Mouse (Mus musculus): ENCODE data around the gene Sorl1. TPM values are rescaled to one million over a fixed set of nuclear protein-coding genes. Genes with fewer than 3 reads are reported as not detected.

Sorl1 gene
- polyA plus RNA-seq, 1 experiment from 2014 or later: 4.1 TPM

- ATAC-seq (ENCODE audit: insufficient number of reproducible peaks, low FRiP score, low TSS enrichment, low read depth): no peak
- 72% methylated on average over 9 of the region's 9 CpGs for WGBS
Observed at GRCm38 (mm10) chr9:41985052-41985451, 139.0 kb downstream of the Sorl1 start.

GRCm38 (mm10) chr9:41984306-41984705 lies 139.8 kb downstream of the Sorl1 start:
- H3K27me3 ChIP-seq (ENCODE audit: control insufficient read depth, insufficient read depth, low read length): no peaks in the 10 kb centered on the region
- no peak overlapping the region for H3K4me3 ChIP-seq (ENCODE audit: low read depth, low read length)
- ATAC-seq (ENCODE audit: insufficient number of reproducible peaks, low FRiP score, low TSS enrichment, low read depth): no peak
- H3K27ac ChIP-seq (replicated peaks; ENCODE audit: low read depth, low read length): no peak overlapping the region
- WGBS: 84% methylated on average over 11 of the region's 11 CpGs
- H3K36me3 ChIP-seq (ENCODE audit: control insufficient read depth, insufficient read depth, low read length): no peaks in the 10 kb centered on the region
- H3K4me1 ChIP-seq (ENCODE audit: control insufficient read depth, insufficient read depth, low read length): no peaks in the 10 kb centered on the region
- H3K4me2 ChIP-seq (ENCODE audit: low read depth, severe bottlenecking): no peak overlapping the region
- H3K9ac ChIP-seq (ENCODE audit: low read length): no peak overlapping the region
- DNase-seq (ENCODE audit: low spot score): no peak
- no peaks in the 10 kb centered on the region for H3K9me3 ChIP-seq (ENCODE audit: control insufficient read depth, low read length)

More at GRCm38 (mm10) chr9:41985052-41985451, 139.0 kb downstream of the Sorl1 start:
- no peaks in the 10 kb centered on the region for H3K9me3 ChIP-seq (ENCODE audit: control insufficient read depth, low read length)
- H3K4me1 ChIP-seq (ENCODE audit: control insufficient read depth, insufficient read depth, low read length): no peaks in the 10 kb centered on the region
- H3K4me2 ChIP-seq (ENCODE audit: low read depth, severe bottlenecking): no peak overlapping the region
- DNase-seq (ENCODE audit: low spot score): no peak
- H3K36me3 ChIP-seq (ENCODE audit: control insufficient read depth, insufficient read depth, low read length): no peaks in the 10 kb centered on the region
- H3K9ac ChIP-seq (ENCODE audit: low read length): no peak overlapping the region
- no peak overlapping the region for H3K4me3 ChIP-seq (ENCODE audit: low read depth, low read length)
- H3K27me3 ChIP-seq (ENCODE audit: control insufficient read depth, insufficient read depth, low read length): no peaks in the 10 kb centered on the region
- no peak overlapping the region for H3K27ac ChIP-seq (replicated peaks; ENCODE audit: low read depth, low read length)

GRCm38 (mm10) chr9:41983286-41983685 lies 140.8 kb downstream of the Sorl1 start:
- H3K9ac ChIP-seq (ENCODE audit: low read length): no peak overlapping the region
- H3K36me3 ChIP-seq (ENCODE audit: control insufficient read depth, insufficient read depth, low read length): no peaks in the 10 kb centered on the region
- no peak overlapping the region for H3K27ac ChIP-seq (replicated peaks; ENCODE audit: low read depth, low read length)
- no peak overlapping the region for H3K4me2 ChIP-seq (ENCODE audit: low read depth, severe bottlenecking)
- no peaks in the 10 kb centered on the region for H3K9me3 ChIP-seq (ENCODE audit: control insufficient read depth, low read length)
- 92% methylated on average over 3 of the region's 3 CpGs for WGBS
- H3K4me3 ChIP-seq (ENCODE audit: low read depth, low read length): no peak overlapping the region
- H3K27me3 ChIP-seq (ENCODE audit: control insufficient read depth, insufficient read depth, low read length): no peaks in the 10 kb centered on the region
- no peaks in the 10 kb centered on the region for H3K4me1 ChIP-seq (ENCODE audit: control insufficient read depth, insufficient read depth, low read length)
- no peak for DNase-seq (ENCODE audit: low spot score)
- no peak for ATAC-seq (ENCODE audit: insufficient number of reproducible peaks, low FRiP score, low TSS enrichment, low read depth)

- Histone ChIP-seq H3K9me3 (ENCODE audit: control insufficient read depth, low read length) (no peaks in the 10 kb centered on the region), H3K4me1 (ENCODE audit: control insufficient read depth, insufficient read depth, low read length) (no peaks in the 10 kb centered on the region), H3K4me2 (ENCODE audit: low read depth, severe bottlenecking) (no peak overlapping the region), H3K4me3 (ENCODE audit: low read depth, low read length) (no peak overlapping the region), H3K27ac (replicated peaks; ENCODE audit: low read depth, low read length) (no peak overlapping the region), H3K9ac (ENCODE audit: low read length) (no peak overlapping the region), H3K36me3 (ENCODE audit: control insufficient read depth, insufficient read depth, low read length) (no peaks in the 10 kb centered on the region), H3K27me3 (ENCODE audit: control insufficient read depth, insufficient read depth, low read length) (no peaks in the 10 kb centered on the region)
- no peak for ATAC-seq (ENCODE audit: insufficient number of reproducible peaks, low FRiP score, low TSS enrichment, low read depth)
- 69% methylated on average over 2 of the region's 2 CpGs for WGBS
- DNase-seq (ENCODE audit: low spot score): no peak
Observed at GRCm38 (mm10) chr9:41982760-41983159, 141.3 kb downstream of the Sorl1 start.

- no peak overlapping the region for H3K4me2 ChIP-seq (ENCODE audit: low read depth, severe bottlenecking)
- no peaks in the 10 kb centered on the region for H3K36me3 ChIP-seq (ENCODE audit: control insufficient read depth, insufficient read depth, low read length)
- no peak overlapping the region for H3K9ac ChIP-seq (ENCODE audit: low read length)
- H3K4me3 ChIP-seq (ENCODE audit: low read depth, low read length): no peak overlapping the region
- no peaks in the 10 kb centered on the region for H3K27me3 ChIP-seq (ENCODE audit: control insufficient read depth, insufficient read depth, low read length)
- H3K9me3 ChIP-seq (ENCODE audit: control insufficient read depth, low read length): no peaks in the 10 kb centered on the region
- H3K27ac ChIP-seq (replicated peaks; ENCODE audit: low read depth, low read length): no peak overlapping the region
- 86% methylated on average over 9 of the region's 9 CpGs for WGBS
- DNase-seq (ENCODE audit: low spot score) (no peak), ATAC-seq (ENCODE audit: insufficient number of reproducible peaks, low FRiP score, low TSS enrichment, low read depth) (no peak)
- H3K4me1 ChIP-seq (ENCODE audit: control insufficient read depth, insufficient read depth, low read length): no peaks in the 10 kb centered on the region
Observed at GRCm38 (mm10) chr9:41982023-41982422, 142.1 kb downstream of the Sorl1 start.

GRCm38 (mm10) chr9:41981306-41981705 lies 142.8 kb downstream of the Sorl1 start:
- WGBS: 84% methylated on average over 4 of the region's 4 CpGs
- no peak for DNase-seq (ENCODE audit: low spot score)

GRCm38 (mm10) chr9:41980796-41981195 lies 143.3 kb downstream of the Sorl1 start:
- DNase-seq (ENCODE audit: low spot score) (no peak), ATAC-seq (ENCODE audit: insufficient number of reproducible peaks, low FRiP score, low TSS enrichment, low read depth) (no peak)
- H3K4me2 ChIP-seq (ENCODE audit: low read depth, severe bottlenecking): no peak overlapping the region
- no peak overlapping the region for H3K9ac ChIP-seq (ENCODE audit: low read length)
- H3K27ac ChIP-seq (replicated peaks; ENCODE audit: low read depth, low read length): no peak overlapping the region
- no peaks in the 10 kb centered on the region for H3K4me1 ChIP-seq (ENCODE audit: control insufficient read depth, insufficient read depth, low read length)
- H3K27me3 ChIP-seq (ENCODE audit: control insufficient read depth, insufficient read depth, low read length): no peaks in the 10 kb centered on the region
- H3K9me3 ChIP-seq (ENCODE audit: control insufficient read depth, low read length): no peaks in the 10 kb centered on the region
- H3K36me3 ChIP-seq (ENCODE audit: control insufficient read depth, insufficient read depth, low read length): 0 out of 2 replicates have a peak, but pooled peaks cover 2% of the 10 kb centered on the region
- no peak overlapping the region for H3K4me3 ChIP-seq (ENCODE audit: low read depth, low read length)
- 84% methylated on average over 5 of the region's 5 CpGs for WGBS

More at GRCm38 (mm10) chr9:41981306-41981705, 142.8 kb downstream of the Sorl1 start:
- Histone ChIP-seq H3K9me3 (ENCODE audit: control insufficient read depth, low read length) (no peaks in the 10 kb centered on the region), H3K27ac (replicated peaks; ENCODE audit: low read depth, low read length) (no peak overlapping the region), H3K9ac (ENCODE audit: low read length) (no peak overlapping the region), H3K4me2 (ENCODE audit: low read depth, severe bottlenecking) (no peak overlapping the region), H3K4me1 (ENCODE audit: control insufficient read depth, insufficient read depth, low read length) (no peaks in the 10 kb centered on the region), H3K36me3 (ENCODE audit: control insufficient read depth, insufficient read depth, low read length) (no peaks in the 10 kb centered on the region), H3K27me3 (ENCODE audit: control insufficient read depth, insufficient read depth, low read length) (no peaks in the 10 kb centered on the region), H3K4me3 (ENCODE audit: low read depth, low read length) (no peak overlapping the region)
- no peak for ATAC-seq (ENCODE audit: insufficient number of reproducible peaks, low FRiP score, low TSS enrichment, low read depth)

- Histone ChIP-seq H3K4me1 (ENCODE audit: control insufficient read depth, insufficient read depth, low read length) (no peaks in the 10 kb centered on the region), H3K27me3 (ENCODE audit: control insufficient read depth, insufficient read depth, low read length) (no peaks in the 10 kb centered on the region), H3K36me3 (ENCODE audit: control insufficient read depth, insufficient read depth, low read length) (0 out of 2 replicates have a peak, but pooled peaks cover 2% of the 10 kb centered on the region), H3K9ac (ENCODE audit: low read length) (no peak overlapping the region), H3K4me2 (ENCODE audit: low read depth, severe bottlenecking) (no peak overlapping the region), H3K4me3 (ENCODE audit: low read depth, low read length) (no peak overlapping the region), H3K27ac (replicated peaks; ENCODE audit: low read depth, low read length) (no peak overlapping the region), H3K9me3 (ENCODE audit: control insufficient read depth, low read length) (no peaks in the 10 kb centered on the region)
- ATAC-seq (ENCODE audit: insufficient number of reproducible peaks, low FRiP score, low TSS enrichment, low read depth) (no peak), DNase-seq (ENCODE audit: low spot score) (no peak)
- 81% methylated on average over 6 of the region's 6 CpGs for WGBS
Observed at GRCm38 (mm10) chr9:41978366-41978765, 145.7 kb downstream of the Sorl1 start.

- WGBS: 87% methylated on average over 15 of the region's 15 CpGs
- ATAC-seq (ENCODE audit: insufficient number of reproducible peaks, low FRiP score, low TSS enrichment, low read depth) (no peak), DNase-seq (ENCODE audit: low spot score) (no peak)
- no peak overlapping the region for H3K9ac ChIP-seq (ENCODE audit: low read length)
- H3K36me3 ChIP-seq (ENCODE audit: control insufficient read depth, insufficient read depth, low read length): 0 out of 2 replicates have a peak, but pooled peaks cover 2% of the 10 kb centered on the region
- H3K27me3 ChIP-seq (ENCODE audit: control insufficient read depth, insufficient read depth, low read length): no peaks in the 10 kb centered on the region
- no peaks in the 10 kb centered on the region for H3K4me1 ChIP-seq (ENCODE audit: control insufficient read depth, insufficient read depth, low read length)
- no peak overlapping the region for H3K4me3 ChIP-seq (ENCODE audit: low read depth, low read length)
- H3K4me2 ChIP-seq (ENCODE audit: low read depth, severe bottlenecking): no peak overlapping the region
- H3K27ac ChIP-seq (replicated peaks; ENCODE audit: low read depth, low read length): no peak overlapping the region
- H3K9me3 ChIP-seq (ENCODE audit: control insufficient read depth, low read length): no peaks in the 10 kb centered on the region
Observed at GRCm38 (mm10) chr9:41975968-41976367, 148.1 kb downstream of the Sorl1 start.

Measured in limb, embryonic 11.5 days (tissue).